Mouse (Mus musculus) splenic B cell, adult 2 months (primary cell): ENCODE measurements around the gene Zfp174.

Experiments
- DNase-seq: peaks from one replicate; pipeline ENCODE4 v3.0.0-alpha.2; 2011; ENCODE audit warnings: low read depth, low spot score
- H3K27me3 ChIP-seq: 2 replicates; pipeline ENCODE4 v1.6.1; 2012; ENCODE audit warnings: mild to moderate bottlenecking, low read length, moderate library complexity, mixed read lengths; ENCODE audit not compliant: control insufficient read depth, poor library complexity, insufficient read depth, severe bottlenecking
- H3K36me3 ChIP-seq: 2 replicates; pipeline ENCODE4 v1.6.1; 2012; ENCODE audit warnings: mild to moderate bottlenecking, low read length, moderate library complexity, mixed read lengths; ENCODE audit not compliant: control insufficient read depth, poor library complexity, insufficient read depth, severe bottlenecking

Gene Zfp174

DNA sequence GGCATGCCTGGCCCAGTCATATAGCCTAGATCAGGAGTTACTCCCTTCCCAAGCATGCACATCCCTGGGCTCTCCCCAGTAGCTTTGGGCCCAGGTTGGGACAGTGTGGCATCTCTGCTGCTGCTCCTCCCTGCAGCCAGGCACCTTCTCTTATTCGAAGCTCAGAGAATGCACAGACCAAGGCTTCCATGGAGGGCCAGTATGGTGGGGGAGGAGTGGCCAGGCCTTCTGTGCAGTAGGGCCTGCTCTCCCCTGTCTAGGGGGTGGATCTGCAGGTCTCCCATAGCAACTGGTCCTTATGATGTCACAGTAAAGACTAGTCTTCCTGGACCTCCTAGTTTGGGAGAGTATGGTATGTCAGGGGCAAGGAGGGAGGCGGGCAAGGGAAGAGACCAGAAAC, 60.4 kb downstream of the Zfp174 start:
- no peak for DNase-seq
- no peaks in the 10 kb centered on the region for H3K27me3 ChIP-seq

More for the DNA sequence above, 60.4 kb downstream of the Zfp174 start:
- H3K36me3 ChIP-seq, result peaks cover 6% of the 10 kb centered on the region; the same call in 1 of the 2 replicates
